Mouse (Mus musculus) regulatory T cell (primary cell): Measurements from ENCODE around the gene Ugt1a9.

Experiments used
- in situ Hi-C: fragments of 300-600 bp; cut with MboI, MseI; formaldehyde crosslinking; loops from one replicate; pipeline ENCODE4 v1.15.1; 2025; ENCODE audit warnings: high pct_unique_total_duplicates

Gene Ugt1a9

DNA sequence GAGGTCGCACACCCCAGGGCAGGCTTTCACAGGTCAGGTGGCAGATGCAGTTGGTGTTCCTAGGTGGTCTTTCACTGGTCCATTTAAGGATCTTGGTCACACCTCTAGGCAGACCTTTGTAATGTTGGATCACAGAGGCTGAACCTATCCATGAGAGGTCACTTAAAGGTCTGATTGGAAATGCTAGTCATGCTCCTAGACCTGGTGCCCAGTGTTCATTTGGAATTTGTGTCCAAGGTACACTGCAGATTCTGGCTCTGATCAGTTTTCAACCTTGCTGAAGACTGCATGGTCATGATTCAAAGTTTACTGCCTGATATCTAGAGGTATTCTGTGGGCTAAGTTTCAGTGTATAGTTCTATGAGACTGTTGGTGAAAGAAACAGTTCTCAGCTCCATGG lies 109.1 kb downstream of the Ugt1a9 start:
- in situ Hi-C loops, result loop anchor here (25.0 kb wide), 3 partner anchors 333 to 1733 kb away; partner anchors contain the start of gene Glrp1

DNA sequence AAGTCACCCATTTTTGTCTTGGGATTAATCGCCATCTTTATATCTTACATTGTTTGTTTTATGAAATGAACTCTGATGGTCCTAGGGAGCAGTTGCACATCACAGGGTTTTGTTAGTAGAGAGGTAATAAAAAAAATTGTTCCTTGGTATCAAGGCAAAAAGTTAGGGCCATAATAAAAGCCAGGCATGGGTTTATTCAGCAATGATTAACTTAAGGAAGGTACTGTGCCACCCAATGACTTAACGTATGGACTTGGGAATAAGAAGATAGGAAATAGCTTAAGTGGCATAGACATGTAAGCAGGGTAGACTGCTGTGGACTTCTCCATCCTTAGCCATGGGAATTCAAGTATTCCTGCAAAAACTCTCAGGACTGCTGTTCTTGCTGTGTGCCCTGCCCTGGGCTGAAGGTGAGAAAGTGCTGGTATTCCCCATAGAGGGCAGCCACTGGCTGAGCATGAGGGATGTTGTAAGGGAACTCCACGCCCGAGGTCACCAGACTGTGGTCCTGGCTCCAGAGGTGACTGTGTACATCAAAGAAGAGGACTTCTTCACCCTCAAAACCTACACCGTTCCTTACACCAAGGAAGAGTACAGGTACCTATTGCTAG lies 115.8 kb downstream of the Ugt1a9 start:
- in situ Hi-C loops, result loop anchor here (5.0 to 25.0 kb wide), 4 partner anchors 39 to 1726 kb away; partner anchors contain the start of gene Glrp1

GRCm38 (mm10) chr1:88192136-88192535 lies 121.5 kb downstream of the Ugt1a9 start:
- in situ Hi-C loops, result loop anchor here (5.0 to 25.0 kb wide), 4 partner anchors 145 to 1720 kb away; partner anchors contain the start of gene Glrp1

DNA sequence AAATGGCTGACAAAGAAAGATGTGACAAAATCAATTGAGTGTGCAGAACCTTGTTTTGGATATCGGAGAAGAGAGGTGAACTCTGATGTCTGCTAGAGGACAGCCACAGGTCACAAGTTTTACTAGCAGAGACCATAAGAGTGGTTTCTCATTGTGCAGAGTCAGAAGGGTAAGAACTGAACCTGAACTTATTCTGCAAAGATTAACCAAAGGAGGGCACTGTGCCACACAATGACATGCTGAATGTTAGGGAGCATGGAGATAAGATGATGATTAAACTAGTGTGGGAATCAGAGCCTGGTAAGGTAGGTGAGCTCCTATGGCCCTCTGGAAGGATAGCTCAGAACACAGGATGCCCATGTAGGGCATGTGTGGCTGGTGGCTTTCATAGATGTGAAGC lies 125.1 kb downstream of the Ugt1a9 start:
- in situ Hi-C loops, result loop anchor here (25.0 kb wide), 3 partner anchors 317 to 1717 kb away; partner anchors contain the start of gene Glrp1

GRCm38 (mm10) chr1:88197443-88197842 lies 126.8 kb downstream of the Ugt1a9 start:
- in situ Hi-C loops, result loop anchor here (25.0 kb wide), 3 partner anchors 315 to 1715 kb away; partner anchors contain the start of gene Glrp1

- in situ Hi-C loops, result loop anchor here (10.0 to 25.0 kb wide), 4 partner anchors 105 to 1712 kb away; partner anchors contain the start of genes Glrp1 and Ugt1a7c
Measured at GRCm38 (mm10) chr1:88199996-88200395, 129.4 kb downstream of the Ugt1a9 start.

GRCm38 (mm10) chr1:88200456-88200855 lies 129.9 kb downstream of the Ugt1a9 start, which contains the start of gene Ugt1a2:
TSS of gene Ugt1a2 (plus strand) at chr1:88200601.
- in situ Hi-C loops, result loop anchor here (10.0 kb wide), 1 partner anchor 106 kb away; the partner anchor contains the start of gene Ugt1a7c

DNA sequence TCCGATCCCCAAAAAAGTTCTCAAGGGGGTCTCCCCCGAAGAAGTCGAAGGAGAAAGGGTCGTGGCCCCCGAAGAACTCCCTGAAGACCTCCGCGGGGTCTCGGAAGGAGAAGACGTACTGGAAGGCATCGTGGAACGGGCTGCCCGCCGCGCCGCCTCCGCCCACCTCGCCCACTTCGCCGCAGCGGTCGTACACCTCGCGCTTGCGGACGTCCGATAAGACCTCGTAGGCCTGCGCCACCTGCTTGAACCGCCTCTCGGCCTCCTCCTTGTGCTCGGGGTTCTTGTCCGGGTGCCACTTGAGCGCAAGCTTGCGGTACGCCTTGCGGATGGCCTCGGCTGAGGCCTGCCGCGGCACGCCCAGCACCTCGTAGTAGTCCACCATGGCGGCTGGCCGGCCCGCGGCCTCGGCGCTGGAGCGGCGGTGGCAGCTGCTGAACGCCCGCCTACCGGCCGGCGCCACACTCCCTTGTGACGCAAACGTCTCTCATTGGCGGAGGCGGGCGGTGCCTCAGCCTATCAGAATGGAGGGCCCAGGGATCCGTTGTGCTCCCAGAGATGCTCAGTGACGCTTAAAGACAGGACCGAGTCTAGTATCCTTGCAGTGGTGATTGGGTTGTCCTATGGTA lies 134.8 kb downstream of the Ugt1a9 start, which contains the start of gene Dnajb3:
TSS of gene Dnajb3 (minus strand) at position 489 of the 629 bp plus-strand sequence.
- in situ Hi-C loops, result loop anchor here (5.0 to 10.0 kb wide), 2 partner anchors 111 to 633 kb away; partner anchors contain the start of genes Ngef and Ugt1a7c

- in situ Hi-C loops, result loop anchor here (5.0 to 10.0 kb wide), 2 partner anchors 112 to 635 kb away; partner anchors contain the start of genes Ngef and Ugt1a7c
Measured at GRCm38 (mm10) chr1:88206843-88207479, 136.4 kb downstream of the Ugt1a9 start.

DNA sequence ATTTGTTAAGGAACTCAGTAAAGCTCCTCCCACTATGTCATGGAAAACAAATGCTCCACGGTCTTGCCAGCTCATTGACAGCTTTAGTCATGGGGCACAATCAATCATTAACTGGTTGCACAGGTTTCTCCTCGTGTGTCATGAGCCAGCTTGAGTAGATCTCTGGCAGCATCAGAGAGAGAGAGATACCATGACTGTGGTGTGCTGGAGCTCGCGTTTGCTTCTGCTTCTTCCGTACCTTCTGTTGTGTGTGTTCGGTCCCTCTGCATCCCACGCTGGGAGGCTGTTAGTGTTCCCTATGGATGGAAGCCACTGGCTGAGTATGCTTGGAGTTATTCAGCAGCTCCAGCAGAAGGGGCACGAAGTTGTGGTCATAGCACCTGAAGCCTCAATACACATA lies 141.2 kb downstream of the Ugt1a9 start, which contains the start of gene Ugt1a1:
TSS of gene Ugt1a1 (plus strand) at position 148 of the 400 bp plus-strand sequence.
- in situ Hi-C loops, result no loop called here

- in situ Hi-C loops, result no loop called here
Measured at GRCm38 (mm10) chr1:88212341-88213045, 141.9 kb downstream of the Ugt1a9 start.

GRCm38 (mm10) chr1:88213061-88213460 lies 142.5 kb downstream of the Ugt1a9 start:
- in situ Hi-C loops, result no loop called here

GRCm38 (mm10) chr1:88213766-88214461 lies 143.3 kb downstream of the Ugt1a9 start:
- in situ Hi-C loops, result no loop called here

DNA sequence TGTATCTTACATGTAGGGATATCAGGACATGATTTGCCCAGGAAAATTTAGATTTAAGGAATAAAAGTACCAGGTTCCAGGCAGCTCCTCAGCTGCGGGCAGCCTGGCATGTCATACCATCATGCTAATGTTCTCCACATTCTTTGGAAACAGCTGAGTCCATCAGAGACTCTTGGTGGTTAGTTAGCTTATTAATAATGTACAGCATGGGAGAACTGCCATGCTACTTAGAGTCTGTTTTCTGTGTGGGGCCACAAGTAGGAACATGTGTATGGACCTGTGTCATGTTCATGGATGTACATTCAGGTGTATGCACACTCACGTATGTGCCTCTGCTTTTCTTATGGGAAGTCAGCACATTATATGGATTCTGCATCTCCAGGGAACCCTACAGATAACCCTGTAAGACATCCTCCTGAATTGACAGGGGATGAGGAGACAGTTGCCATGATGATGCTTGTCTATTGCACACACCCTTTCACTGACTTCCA lies 143.9 kb downstream of the Ugt1a9 start:
- in situ Hi-C loops, result no loop called here

GRCm38 (mm10) chr1:88215466-88216380 lies 145.1 kb downstream of the Ugt1a9 start:
- in situ Hi-C loops, result no loop called here

GRCm38 (mm10) chr1:88216551-88216950 lies 146.0 kb downstream of the Ugt1a9 start:
- in situ Hi-C loops, result no loop called here

- in situ Hi-C loops, result no loop called here
Measured at GRCm38 (mm10) chr1:88217144-88217543, 146.5 kb downstream of the Ugt1a9 start.

DNA sequence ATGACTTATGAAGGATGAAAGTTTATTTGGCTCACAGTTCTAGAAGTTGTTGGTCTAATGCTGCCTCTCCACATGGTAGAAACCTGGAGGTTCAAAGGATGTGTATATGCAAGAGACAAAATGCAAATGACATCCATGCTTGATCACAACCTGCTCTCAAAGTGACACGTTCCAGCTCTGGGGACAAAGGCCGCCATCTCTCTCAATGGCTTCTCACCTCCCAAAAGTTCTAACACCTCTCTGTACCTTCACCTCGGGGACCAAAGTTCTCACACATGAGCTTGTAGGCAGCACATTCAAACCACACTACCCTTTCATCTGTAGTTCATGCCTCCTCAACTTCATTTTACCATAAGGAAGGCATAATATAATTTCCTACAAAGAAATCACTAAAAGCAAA lies 147.0 kb downstream of the Ugt1a9 start:
- in situ Hi-C loops, result no loop called here

GRCm38 (mm10) chr1:88218051-88218450 lies 147.5 kb downstream of the Ugt1a9 start:
- in situ Hi-C loops, result no loop called here
